Mouse (Mus musculus) c-Kit-positive CD71-negative TER-119-negative erythroid progenitor cells, embryonic 14.5 days (primary cell): ENCODE results near the gene Ccni.

ENCODE experiments used
- DNase-seq: peaks from one replicate; pipeline ENCODE4 v3.0.0-alpha.2; 2013; ENCODE audit warnings: low read depth

The Ccni gene

GRCm38 (mm10) chr5:93206109-93207005, at the start of gene Ccni, which contains the start of gene 2010109A12Rik:
Ccni (minus strand) TSS chr5:93206495.
2010109A12Rik (plus strand) TSS chr5:93206518.
- DNase-seq: peak; percentile 90

GRCm38 (mm10) chr5:93255759-93256265, 49.5 kb upstream of the Ccni start:
- DNase-seq: no peak

GRCm38 (mm10) chr5:93251001-93251760, 44.9 kb upstream of the Ccni start:
- no peak for DNase-seq

- no peak for DNase-seq
These were observed 43.8 kb upstream of the Ccni start for GRCm38 (mm10) chr5:93249940-93250578.

GRCm38 (mm10) chr5:93245280-93245679, 39.0 kb upstream of the Ccni start:
- no peak for DNase-seq

- peak; percentile 62 for DNase-seq
These were observed 33.6 kb upstream of the Ccni start for GRCm38 (mm10) chr5:93239590-93240544.

GRCm38 (mm10) chr5:93236541-93236940, 30.2 kb upstream of the Ccni start:
- no peak for DNase-seq

GRCm38 (mm10) chr5:93235888-93236287, 29.6 kb upstream of the Ccni start:
- no peak for DNase-seq

- no peak for DNase-seq
These were observed 28.3 kb upstream of the Ccni start for GRCm38 (mm10) chr5:93234605-93235004.

GRCm38 (mm10) chr5:93234130-93234529, 27.8 kb upstream of the Ccni start:
- DNase-seq: no peak

GRCm38 (mm10) chr5:93232838-93233237, 26.5 kb upstream of the Ccni start:
- DNase-seq: no peak

- DNase-seq: no peak
These were observed 25.4 kb upstream of the Ccni start for GRCm38 (mm10) chr5:93231721-93232120.

GRCm38 (mm10) chr5:93229527-93229926, 23.2 kb upstream of the Ccni start:
- DNase-seq: no peak

- no peak for DNase-seq
These were observed 20.9 kb upstream of the Ccni start for GRCm38 (mm10) chr5:93227157-93227556.

- DNase-seq: no peak
These were observed 18.3 kb upstream of the Ccni start for GRCm38 (mm10) chr5:93224549-93224948.

- DNase-seq: no peak
These were observed 15.4 kb upstream of the Ccni start for GRCm38 (mm10) chr5:93221661-93222060.

- DNase-seq: no peak
These were observed 12.1 kb upstream of the Ccni start for GRCm38 (mm10) chr5:93218375-93218774.

GRCm38 (mm10) chr5:93207555-93207954, 1.3 kb upstream of the Ccni start:
- no peak for DNase-seq

- no peak for DNase-seq
These were observed 682 bp upstream of the Ccni start for GRCm38 (mm10) chr5:93207006-93207348.

- DNase-seq: peak; percentile 37
These were observed 755 bp downstream of the Ccni start for GRCm38 (mm10) chr5:93205371-93206108.
